Comparison of ENCODE assay signal across 17 mouse cellular contexts in genomic region chr11:81362461-81362860, GRCm38 (mm10).
A peak's percentile ranks its signal among the peaks of the same experiment; 100 is the strongest.
DNase-seq lines count a peak whose midpoint lies in the region; ATAC-seq and TF ChIP-seq lines count a peak whose summit lies in the region.
"Had no signal": no experiment of that assay in that cellular context is flagged by ENCODE, and none has a peak within 500 bp of the region (broad histone marks: within the 10 kb centered on the region; RNA-seq: fewer than 3 reads in every experiment).

No protein-coding gene starts in this region.

- peak; percentile 3 for DNase-seq in heart, adult 8-10 months (ENCODE audit: low spot score)
- DNase-seq in heart, adult 18-20 months, result no peak
- DNase-seq in lung, postnatal 0 days (ENCODE audit: low spot score), result peak; percentile 15
- DNase-seq in lung, adult 2 months, result no peak
- DNase-seq in brain, adult 2 months (ENCODE audit: low read depth, low spot score), result peak; percentile 27
- peak; percentile 15 to 22 for DNase-seq in kidney, postnatal 4 days
- no peak for DNase-seq in cerebellum, adult 9-11 months
- no peak for DNase-seq in left cerebral cortex, postnatal 14 days (ENCODE audit: low spot score in 2 of 2)
- DNase-seq: cerebellum, adult 18-20 months; right cerebral cortex, postnatal 4 days; thymus, adult 2 months had no signal

- no peak overlapping the region for H3K4me2 ChIP-seq in lung, postnatal 0 days (replicated peaks; ENCODE audit: low read depth, low read length)
- H3K4me2 ChIP-seq: embryonic facial prominence, embryonic 12.5 days; hindbrain, embryonic 12.5 days; midbrain, embryonic 15.5 days had no signal

- H3K9ac ChIP-seq in lung, postnatal 0 days (replicated peaks; ENCODE audit: low read depth), result no peak overlapping the region
- H3K9ac ChIP-seq: embryonic facial prominence, embryonic 12.5 days; hindbrain, embryonic 12.5 days; liver, embryonic 14.5 days; midbrain, embryonic 15.5 days had no signal

- TF ChIP-seq CTCF in lung, postnatal 0 days (IDR thresholded peaks at IDR 0.05), result no peak
- TF ChIP-seq CTCF in lung, adult 2 months (IDR thresholded peaks at IDR 0.05; ENCODE audit: insufficient read depth, low read length), result no peak

- intact Hi-C loops in left cerebral cortex, postnatal 14 days (cut with DNase I), result no loop called here

- H3K9me3 ChIP-seq in lung, postnatal 0 days (ENCODE audit: low read length), result no peaks in the 10 kb centered on the region
- H3K9me3 ChIP-seq: embryonic facial prominence, embryonic 12.5 days; hindbrain, embryonic 12.5 days; midbrain, embryonic 15.5 days had no signal

- no peak overlapping the region for H3K4me3 ChIP-seq in lung, postnatal 0 days (ENCODE audit: low read depth, low read length)
- H3K4me3 ChIP-seq in lung, adult 2 months (replicated peaks; ENCODE audit: extremely low read depth, low read depth, low read length), result no peak overlapping the region
- H3K4me3 ChIP-seq: embryonic facial prominence, embryonic 12.5 days; hindbrain, embryonic 12.5 days; left cerebral cortex, adult 2 months; midbrain, embryonic 15.5 days had no signal

- no peaks in the 10 kb centered on the region for H3K36me3 ChIP-seq in lung, postnatal 0 days (ENCODE audit: insufficient read depth, low read length)
- H3K36me3 ChIP-seq: embryonic facial prominence, embryonic 12.5 days; hindbrain, embryonic 12.5 days; midbrain, embryonic 15.5 days had no signal

- H3K4me1 ChIP-seq in lung, postnatal 0 days (ENCODE audit: insufficient read depth, low read depth, low read length), result no peaks in the 10 kb centered on the region
- no peaks in the 10 kb centered on the region; the same call in 1 of the 2 replicates for H3K4me1 ChIP-seq in lung, adult 2 months (ENCODE audit: control insufficient read depth, insufficient read depth, low read length)
- H3K4me1 ChIP-seq: embryonic facial prominence, embryonic 12.5 days; hindbrain, embryonic 12.5 days; midbrain, embryonic 15.5 days had no signal

- TF ChIP-seq EP300 in lung, postnatal 0 days (IDR thresholded peaks at IDR 0.05), result no peak

- H3K27ac ChIP-seq in lung, postnatal 0 days (ENCODE audit: low read length), result no peak overlapping the region
- H3K27ac ChIP-seq: embryonic facial prominence, embryonic 12.5 days; hindbrain, embryonic 12.5 days; left cerebral cortex, adult 2 months; liver, embryonic 14.5 days; midbrain, embryonic 15.5 days had no signal

- H3K27me3 ChIP-seq in lung, postnatal 0 days (replicated peaks; ENCODE audit: insufficient read depth, low read length), result no peaks in the 10 kb centered on the region
- H3K27me3 ChIP-seq: embryonic facial prominence, embryonic 12.5 days; hindbrain, embryonic 12.5 days; midbrain, embryonic 15.5 days had no signal

- no peak; the same call in 1 of the 2 replicates for ATAC-seq in lung, postnatal 0 days
- ATAC-seq: forebrain, embryonic 16.5 days; midbrain, embryonic 15.5 days had no signal

- no peak for TF ChIP-seq POLR2A in lung, adult 2 months (IDR thresholded peaks at IDR 0.05; ENCODE audit: borderline replicate concordance, extremely low read depth, low read depth, low read length)

- WGBS in lung, postnatal 0 days, result 27% methylated on average over 3 of the region's 3 CpGs
- WGBS in lung, adult 2 months, result 27% methylated on average over 3 of the region's 3 CpGs

Comparison
In these comparisons a context has a peak if more than half of its experiments do, and no peak if none do; other contexts are left out.
1. DNase-seq: peak in heart, adult 8-10 months (single experiment), lung, postnatal 0 days (single experiment), brain, adult 2 months (single experiment) and kidney, postnatal 4 days (2 of 2); none in heart, adult 18-20 months (0 of 2), lung, adult 2 months (single experiment), cerebellum, adult 9-11 months (single experiment) and left cerebral cortex, postnatal 14 days (0 of 2).